Mouse (Mus musculus): ENCODE measurements around the gene Tnfsf13. TPM values are rescaled to one million over a fixed set of nuclear protein-coding genes. Genes with fewer than 3 reads are reported as not detected.
A peak's percentile ranks its signal among the peaks of the same experiment; 100 is the strongest.
"Not testable (repeated sequence)": the region's sequence is repeated elsewhere in the genome, so short reads cannot be mapped to it uniquely, and the experiment has no call there.

Gene Tnfsf13
- polyA plus RNA-seq (2015; fragmentation: Nextera tagmentation; extraction: Ambion mirVana), result 0.43 and 0.89 TPM in 2 replicates

DNA sequence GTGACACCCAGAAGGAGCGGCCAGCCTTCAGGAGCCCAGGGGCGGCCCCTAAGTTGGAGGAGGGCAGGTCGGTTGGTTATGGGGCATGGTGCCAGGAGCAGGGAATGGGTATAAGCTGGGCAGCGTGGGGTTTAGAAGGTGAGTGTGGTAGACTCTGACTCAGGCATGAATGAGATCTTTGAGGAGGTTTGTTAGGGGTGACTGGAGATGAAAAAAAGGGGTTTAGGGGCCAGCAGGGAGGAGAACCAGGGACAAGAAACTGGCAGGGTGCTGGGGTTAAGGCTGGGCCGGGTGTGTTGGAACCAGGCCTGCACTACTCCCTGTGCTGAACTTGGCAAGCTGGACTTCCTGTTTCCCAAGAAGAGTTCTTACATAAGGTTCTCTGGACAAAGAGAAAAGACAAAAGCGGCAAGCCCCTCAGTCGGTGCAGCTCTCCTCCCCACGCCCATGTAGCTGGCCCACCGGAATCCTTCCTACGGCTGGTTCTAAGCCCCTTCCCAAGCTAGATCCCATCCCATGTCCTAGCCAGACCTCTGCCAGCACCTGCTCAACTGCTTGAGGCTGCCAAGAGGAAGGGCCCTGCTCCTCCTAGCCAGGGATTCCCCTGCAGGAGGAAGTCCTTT, at the start of gene Tnfsf13:
Gene Tnfsf13, minus strand, starts transcription at position 259 of the 623 bp plus-strand sequence.
- Histone ChIP-seq H3K9ac (ENCODE audit: low read depth, low read length) (peak within 1 kb of the TSS; percentile 35; the same call in 1 of the 2 replicates), H3K9me3 (replicated peaks; ENCODE audit: low read length) (no peaks in the 10 kb centered on the region), H3K4me1 (replicated peaks; ENCODE audit: insufficient read depth, low read length) (peaks cover 20% of the 10 kb centered on the region), H3K27me3 (ENCODE audit: insufficient read depth, low read length) (no peaks in the 10 kb centered on the region), H3K4me2 (ENCODE audit: low read length) (peak within 1 kb of the TSS; percentile 3; the same call in 1 of the 2 replicates), H3K4me3 (replicated peaks; ENCODE audit: low read depth, low read length) (no peak within 1 kb of the TSS), H3K36me3 (ENCODE audit: insufficient read depth, low read length) (no peaks in the 10 kb centered on the region), H3K27ac (peak within 1 kb of the TSS; percentile 82)
- TF ChIP-seq CTCF (IDR thresholded peaks at IDR 0.05; ENCODE audit: low read depth), result no peak
- ATAC-seq (replicated peaks; ENCODE audit: low FRiP score, low read depth) (no peak), DNase-seq (ENCODE audit: low spot score) (peak; percentile 78)
- 40% methylated on average over 10 of the region's 10 CpGs for WGBS

DNA sequence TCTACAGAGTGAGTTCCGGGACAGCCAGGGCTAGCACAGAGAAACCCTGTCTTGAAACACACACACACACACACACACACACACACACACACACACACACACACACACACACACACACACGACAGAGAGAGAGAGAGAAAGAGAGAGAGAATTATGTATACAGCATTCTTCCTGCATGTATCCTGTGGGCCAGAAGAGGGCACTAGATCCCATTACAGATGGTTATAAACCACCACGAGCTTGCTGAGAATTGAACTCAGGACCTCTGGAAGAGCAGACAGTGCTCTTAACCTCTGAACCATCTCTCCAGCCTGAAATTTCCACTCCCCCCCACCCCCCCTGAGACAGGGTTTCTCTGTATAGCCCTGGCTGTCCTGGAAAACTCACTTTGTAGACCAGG, 45.8 kb upstream of the Tnfsf13 start:
- H3K4me1 ChIP-seq (replicated peaks; ENCODE audit: insufficient read depth, low read length); H3K9me3 ChIP-seq (replicated peaks; ENCODE audit: low read length); H3K27me3 ChIP-seq (ENCODE audit: insufficient read depth, low read length); H3K4me2 ChIP-seq (ENCODE audit: low read length); H3K4me3 ChIP-seq (replicated peaks; ENCODE audit: low read depth, low read length); H3K9ac ChIP-seq (ENCODE audit: low read depth, low read length); DNase-seq (ENCODE audit: low spot score); H3K27ac ChIP-seq; ATAC-seq (replicated peaks; ENCODE audit: low FRiP score, low read depth): not testable (repeated sequence)
- TF ChIP-seq CTCF (IDR thresholded peaks at IDR 0.05; ENCODE audit: low read depth), result peak; percentile 48
- WGBS, result 89% methylated on average over 2 of the region's 3 CpGs
- H3K36me3 ChIP-seq (ENCODE audit: insufficient read depth, low read length), result peaks cover 28% of the 10 kb centered on the region

DNA sequence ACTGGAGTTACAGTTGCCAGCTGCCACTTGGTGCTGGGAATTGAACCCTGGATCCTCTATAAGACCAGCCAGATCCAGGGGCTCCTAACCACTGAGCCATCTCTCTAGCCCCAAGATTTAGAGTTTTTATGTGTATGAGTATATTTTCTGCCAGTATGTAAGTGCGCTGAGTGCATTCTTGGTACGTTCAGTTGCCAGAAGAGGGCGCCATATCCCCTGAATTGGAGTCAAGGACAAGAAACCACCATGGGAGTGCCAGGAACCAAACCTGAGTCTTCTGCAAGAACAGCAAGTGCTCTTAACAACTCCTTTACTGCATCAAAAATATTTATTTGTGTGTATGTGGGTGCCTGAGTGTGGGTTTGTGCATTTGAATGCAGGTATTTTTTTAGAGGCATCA, 43.5 kb upstream of the Tnfsf13 start:
- no peaks in the 10 kb centered on the region for H3K9me3 ChIP-seq (replicated peaks; ENCODE audit: low read length)
- no peaks in the 10 kb centered on the region for H3K27me3 ChIP-seq (ENCODE audit: insufficient read depth, low read length)
- H3K36me3 ChIP-seq (ENCODE audit: insufficient read depth, low read length), result 0 out of 2 replicates have a peak, but pooled peaks cover 5% of the 10 kb centered on the region
- TF ChIP-seq CTCF (IDR thresholded peaks at IDR 0.05; ENCODE audit: low read depth), result peak; percentile 67
- no peak overlapping the region for H3K4me2 ChIP-seq (ENCODE audit: low read length)
- no peak overlapping the region for H3K4me3 ChIP-seq (replicated peaks; ENCODE audit: low read depth, low read length)
- H3K4me1 ChIP-seq (replicated peaks; ENCODE audit: insufficient read depth, low read length), result no peaks in the 10 kb centered on the region
- no peak overlapping the region for H3K9ac ChIP-seq (ENCODE audit: low read depth, low read length)
- peak; percentile 46 for DNase-seq (ENCODE audit: low spot score)
- no peak overlapping the region for H3K27ac ChIP-seq
- WGBS, result 32% methylated on average over 3 of the region's 3 CpGs
- ATAC-seq (replicated peaks; ENCODE audit: low FRiP score, low read depth), result no peak

DNA sequence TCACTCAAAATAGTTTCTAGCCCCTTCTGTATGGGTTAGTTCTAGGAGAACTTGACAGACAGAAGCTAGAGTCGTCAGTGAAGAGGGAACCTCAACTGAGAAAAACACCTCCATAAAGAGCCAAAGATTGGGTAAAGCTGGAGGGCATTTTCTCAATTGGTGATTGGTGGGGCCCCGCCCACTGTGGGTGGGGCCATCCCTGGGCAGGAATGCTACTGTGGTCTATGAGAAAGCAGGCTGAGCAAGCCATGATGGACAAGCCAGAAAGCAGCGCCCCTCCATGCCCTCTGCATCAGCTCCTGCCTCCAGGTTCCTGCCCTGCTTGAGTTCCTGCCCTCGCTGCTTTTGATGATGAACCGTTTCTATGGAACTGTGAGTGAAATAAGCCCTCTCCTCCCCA, 40.4 kb upstream of the Tnfsf13 start:
- Histone ChIP-seq H3K36me3 (ENCODE audit: insufficient read depth, low read length) (no peaks in the 10 kb centered on the region), H3K9ac (ENCODE audit: low read depth, low read length) (no peak overlapping the region), H3K9me3 (replicated peaks; ENCODE audit: low read length) (no peaks in the 10 kb centered on the region), H3K4me3 (replicated peaks; ENCODE audit: low read depth, low read length) (no peak overlapping the region), H3K4me2 (ENCODE audit: low read length) (no peak overlapping the region), H3K4me1 (replicated peaks; ENCODE audit: insufficient read depth, low read length) (no peaks in the 10 kb centered on the region), H3K27me3 (ENCODE audit: insufficient read depth, low read length) (no peaks in the 10 kb centered on the region), H3K27ac (no peak overlapping the region)
- no peak for ATAC-seq (replicated peaks; ENCODE audit: low FRiP score, low read depth)
- 33% methylated on average over 5 of the region's 5 CpGs for WGBS
- no peak for TF ChIP-seq CTCF (IDR thresholded peaks at IDR 0.05; ENCODE audit: low read depth)
- no peak for DNase-seq (ENCODE audit: low spot score)

DNA sequence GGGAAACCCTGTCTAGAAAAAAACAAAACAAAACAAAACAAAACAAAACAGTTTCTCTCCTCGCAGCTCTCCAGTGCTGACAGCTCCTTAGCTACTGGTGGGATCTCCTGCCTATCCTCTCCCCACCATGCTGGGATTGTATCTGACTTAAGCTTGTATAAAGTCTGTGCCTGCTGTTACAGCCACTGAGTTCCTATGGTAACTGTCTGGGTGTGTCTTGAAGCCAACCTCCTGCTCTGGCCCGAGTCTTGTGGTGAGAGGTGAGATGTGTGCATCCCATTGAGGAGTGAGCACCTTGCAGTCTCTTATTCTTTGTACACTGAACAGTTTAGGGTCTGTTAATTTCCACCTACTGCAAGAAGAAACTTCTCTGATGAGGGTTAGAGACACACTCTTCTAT, 37.5 kb upstream of the Tnfsf13 start:
- Histone ChIP-seq H3K27me3 (ENCODE audit: insufficient read depth, low read length) (no peaks in the 10 kb centered on the region), H3K4me3 (replicated peaks; ENCODE audit: low read depth, low read length) (no peak overlapping the region), H3K4me1 (replicated peaks; ENCODE audit: insufficient read depth, low read length) (no peaks in the 10 kb centered on the region), H3K4me2 (ENCODE audit: low read length) (no peak overlapping the region), H3K27ac (no peak overlapping the region), H3K9ac (ENCODE audit: low read depth, low read length) (no peak overlapping the region), H3K36me3 (ENCODE audit: insufficient read depth, low read length) (no peaks in the 10 kb centered on the region), H3K9me3 (replicated peaks; ENCODE audit: low read length) (no peaks in the 10 kb centered on the region)
- TF ChIP-seq CTCF (IDR thresholded peaks at IDR 0.05; ENCODE audit: low read depth), result no peak
- DNase-seq (ENCODE audit: low spot score), result no peak
- no peak for ATAC-seq (replicated peaks; ENCODE audit: low FRiP score, low read depth)
- WGBS, result 34% methylated on average over 2 of the region's 2 CpGs

DNA sequence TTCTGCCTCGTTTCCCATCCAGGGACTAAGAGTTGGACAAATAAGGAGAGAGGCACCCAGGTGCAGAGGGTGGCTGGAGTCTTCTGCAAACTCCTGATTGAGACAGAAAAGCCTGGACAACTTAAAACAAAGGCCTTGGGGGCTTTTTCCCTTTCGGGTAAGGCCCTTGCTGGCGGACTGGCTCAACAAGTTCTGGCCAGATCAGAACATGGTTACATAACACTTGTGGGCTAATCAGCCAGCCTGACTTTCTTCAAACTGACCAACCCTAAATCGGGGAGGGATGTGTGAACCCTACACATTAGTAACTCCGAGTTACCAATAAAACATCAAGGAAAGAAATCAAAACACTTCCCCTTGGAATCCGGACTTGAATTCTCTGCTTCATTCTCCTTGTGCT, 35.3 kb upstream of the Tnfsf13 start:
- no peaks in the 10 kb centered on the region for H3K36me3 ChIP-seq (ENCODE audit: insufficient read depth, low read length)
- TF ChIP-seq CTCF (IDR thresholded peaks at IDR 0.05; ENCODE audit: low read depth), result no peak
- no peaks in the 10 kb centered on the region for H3K4me1 ChIP-seq (replicated peaks; ENCODE audit: insufficient read depth, low read length)
- no peak overlapping the region for H3K4me2 ChIP-seq (ENCODE audit: low read length)
- ATAC-seq (replicated peaks; ENCODE audit: low FRiP score, low read depth) (no peak), DNase-seq (ENCODE audit: low spot score) (no peak)
- no peaks in the 10 kb centered on the region for H3K9me3 ChIP-seq (replicated peaks; ENCODE audit: low read length)
- no peak overlapping the region for H3K4me3 ChIP-seq (replicated peaks; ENCODE audit: low read depth, low read length)
- WGBS, result 49% methylated on average over 6 of the region's 6 CpGs
- no peak overlapping the region for H3K27ac ChIP-seq
- H3K27me3 ChIP-seq (ENCODE audit: insufficient read depth, low read length), result no peaks in the 10 kb centered on the region
- no peak overlapping the region for H3K9ac ChIP-seq (ENCODE audit: low read depth, low read length)

DNA sequence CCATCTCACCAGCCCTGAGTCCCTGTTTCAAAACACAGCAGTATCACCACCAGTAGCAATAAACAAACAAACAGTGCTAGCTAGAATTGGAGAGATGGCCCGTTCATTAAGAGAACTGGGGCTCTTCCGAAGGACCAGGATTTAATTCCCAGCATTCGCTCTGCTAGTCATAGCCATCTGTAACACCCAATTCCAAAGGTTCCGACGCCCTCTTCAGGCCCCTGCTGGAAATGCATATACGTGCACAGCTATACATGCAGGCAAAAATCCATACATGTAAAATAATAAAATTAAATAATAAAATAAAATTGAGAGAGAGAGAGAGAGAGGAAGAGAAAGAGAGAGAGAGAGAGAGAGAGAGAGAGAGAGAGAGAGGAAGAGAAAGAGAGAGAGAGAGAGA, 33.8 kb upstream of the Tnfsf13 start:
- Histone ChIP-seq H3K9ac (ENCODE audit: low read depth, low read length) (no peak overlapping the region), H3K9me3 (replicated peaks; ENCODE audit: low read length) (no peaks in the 10 kb centered on the region), H3K4me1 (replicated peaks; ENCODE audit: insufficient read depth, low read length) (no peaks in the 10 kb centered on the region), H3K27ac (no peak overlapping the region), H3K36me3 (ENCODE audit: insufficient read depth, low read length) (no peaks in the 10 kb centered on the region), H3K27me3 (ENCODE audit: insufficient read depth, low read length) (no peaks in the 10 kb centered on the region), H3K4me2 (ENCODE audit: low read length) (no peak overlapping the region), H3K4me3 (replicated peaks; ENCODE audit: low read depth, low read length) (no peak overlapping the region)
- ATAC-seq (replicated peaks; ENCODE audit: low FRiP score, low read depth), result no peak
- TF ChIP-seq CTCF (IDR thresholded peaks at IDR 0.05; ENCODE audit: low read depth), result peak; percentile 11; the same call in 1 of the 2 replicates
- 75% methylated on average over 6 of the region's 6 CpGs for WGBS
- no peak for DNase-seq (ENCODE audit: low spot score)

Measured in kidney, postnatal 0 days (tissue).